Mouse (Mus musculus) hindlimb bud, embryonic 11.5 days (tissue): ENCODE results near the gene Krt76.

Experiments
- DNase-seq: peaks from one replicate; pipeline ENCODE4 v3.0.0-alpha.2; 2012; ENCODE audit warnings: low read depth, low spot score; ENCODE audit errors: extremely low spot score

The Krt76 gene

GRCm38 (mm10) chr15:101860421-101861130, 32.1 kb downstream of the Krt76 start:
- no peak for DNase-seq

- no peak for DNase-seq
Measured at GRCm38 (mm10) chr15:101859735-101860170, 33.0 kb downstream of the Krt76 start.

GRCm38 (mm10) chr15:101858673-101859425, 33.9 kb downstream of the Krt76 start:
- no peak for DNase-seq

- DNase-seq, result no peak
Measured at GRCm38 (mm10) chr15:101856696-101857095, 36.0 kb downstream of the Krt76 start.

GRCm38 (mm10) chr15:101855732-101856131, 37.0 kb downstream of the Krt76 start:
- no peak for DNase-seq

- no peak for DNase-seq
Measured at GRCm38 (mm10) chr15:101854294-101854693, 38.4 kb downstream of the Krt76 start.

DNA sequence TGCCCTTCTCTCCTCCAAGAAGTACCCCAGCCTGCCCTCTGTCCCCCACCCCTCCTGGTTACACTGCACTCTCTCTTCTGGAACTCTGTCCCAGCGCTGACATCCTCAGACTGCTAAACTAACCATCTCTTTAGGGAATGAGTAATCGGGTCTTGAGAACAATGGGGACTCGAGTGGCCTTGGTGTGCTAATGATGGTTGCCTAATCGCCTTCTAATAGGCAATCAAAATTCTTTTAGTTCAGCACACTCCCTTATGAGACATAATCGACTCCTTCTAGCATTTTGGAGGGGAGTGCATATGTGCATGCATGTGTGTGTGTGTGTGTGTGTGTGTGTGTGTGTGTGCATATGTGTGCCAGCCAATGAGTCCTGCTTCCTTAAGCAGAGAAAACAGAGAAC, 40.1 kb downstream of the Krt76 start:
- no peak for DNase-seq

DNA sequence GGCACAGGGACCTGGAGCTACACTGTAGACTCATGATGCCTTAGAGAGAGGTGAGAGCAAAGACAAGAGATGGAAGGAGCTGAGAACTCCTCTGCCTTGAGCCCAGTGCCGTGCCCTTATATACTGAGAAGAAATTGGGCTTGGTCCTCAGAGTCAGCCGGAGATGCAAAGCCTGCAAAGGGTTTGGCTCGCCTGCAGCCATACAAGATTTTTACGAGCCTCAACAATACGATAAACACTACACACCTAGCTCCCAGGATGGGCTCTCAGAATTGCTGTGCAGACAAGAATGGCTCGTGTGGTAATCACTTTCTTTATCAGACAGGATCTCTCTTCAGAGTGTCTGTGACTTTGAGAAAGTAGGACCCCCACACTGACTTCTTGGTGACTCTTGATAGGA, 42.0 kb downstream of the Krt76 start, which contains the start of gene Krt1:
Gene Krt1, minus strand, starts transcription at position 101 of the 400 bp plus-strand sequence.
- DNase-seq, result no peak

DNA sequence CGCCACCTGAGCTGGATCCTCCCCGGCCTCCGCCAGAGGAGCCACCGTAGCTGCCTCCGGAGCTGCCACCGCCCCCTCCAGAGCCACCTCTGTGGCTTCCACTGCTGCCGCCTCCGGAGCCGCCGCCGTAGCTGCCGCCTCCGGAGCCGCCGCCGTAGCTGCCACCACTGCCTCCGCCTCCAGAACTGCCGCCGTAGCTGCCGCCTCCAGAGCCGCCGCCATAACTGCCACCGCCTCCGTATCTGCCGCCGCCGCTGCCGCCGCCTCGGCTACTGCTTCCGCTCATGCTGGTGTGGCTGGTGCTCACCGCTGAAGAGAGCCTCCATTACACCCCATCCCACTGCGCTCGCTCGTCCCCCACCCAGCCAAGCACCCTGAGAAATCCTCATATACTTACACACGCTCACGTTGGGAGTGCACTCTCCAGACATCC, 46.7 kb downstream of the Krt76 start:
- DNase-seq, result no peak

- no peak for DNase-seq
Measured at GRCm38 (mm10) chr15:101843192-101843591, 49.5 kb downstream of the Krt76 start.

DNA sequence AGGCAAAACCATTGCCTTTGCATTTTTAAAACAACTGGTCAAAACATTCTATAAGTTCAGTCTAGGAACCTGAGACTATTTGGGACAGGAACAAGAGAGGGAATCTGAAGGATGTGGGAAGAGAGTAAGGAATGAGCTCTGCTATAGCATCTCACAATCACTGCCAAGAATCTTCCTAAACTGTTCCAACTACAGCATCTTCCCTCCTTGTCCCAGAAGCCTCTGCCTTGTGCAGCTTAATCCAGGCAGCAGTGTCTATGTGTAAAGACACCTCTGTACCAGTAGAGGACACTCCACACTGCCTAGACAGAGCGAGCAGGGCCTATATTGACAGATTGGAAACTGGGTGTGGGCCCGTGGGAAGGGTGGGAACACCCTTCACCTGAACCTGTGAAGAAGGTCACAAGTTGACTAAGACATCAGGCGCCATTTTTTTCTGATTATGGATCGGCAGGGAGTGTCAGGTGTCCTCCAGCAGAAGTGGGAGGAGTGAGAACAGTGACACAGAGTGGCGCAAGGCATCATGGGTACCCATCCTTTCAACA, 57.9 kb downstream of the Krt76 start:
- DNase-seq, result no peak
